Mouse (Mus musculus) embryo, embryonic 11.5 days (tissue): ENCODE measurements around the gene Fam234a.
"Not testable (repeated sequence)": the region's sequence is repeated elsewhere in the genome, so short reads cannot be mapped to it uniquely, and the experiment has no call there.

Experiments used
- DNase-seq: peaks from one replicate; pipeline ENCODE4 v3.0.0-alpha.2; 2012; ENCODE audit warnings: low read depth, low spot score

Gene Fam234a

DNA sequence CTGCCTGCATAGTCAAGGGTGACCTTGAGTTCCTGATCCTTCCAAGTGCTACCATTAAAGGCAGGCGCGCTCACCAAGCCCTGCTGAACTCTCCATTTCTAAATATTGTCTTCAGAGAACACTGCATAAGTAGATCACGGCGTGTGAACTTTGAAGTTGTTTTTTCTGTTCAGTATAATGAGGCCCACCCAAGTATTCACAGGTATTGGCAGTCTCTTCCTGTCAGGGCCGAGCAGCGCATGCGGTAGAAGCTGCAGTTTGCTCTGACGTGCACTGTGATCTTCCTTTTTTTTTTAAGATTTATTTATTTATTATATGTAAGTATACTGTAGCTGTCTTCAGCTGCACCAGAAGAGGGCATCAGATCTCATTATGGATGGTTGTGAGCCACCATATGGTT, 9.7 kb downstream of the Fam234a start:
- no peak for DNase-seq

GRCm38 (mm10) chr17:26232863-26233262, 11.2 kb downstream of the Fam234a start:
- no peak for DNase-seq

DNA sequence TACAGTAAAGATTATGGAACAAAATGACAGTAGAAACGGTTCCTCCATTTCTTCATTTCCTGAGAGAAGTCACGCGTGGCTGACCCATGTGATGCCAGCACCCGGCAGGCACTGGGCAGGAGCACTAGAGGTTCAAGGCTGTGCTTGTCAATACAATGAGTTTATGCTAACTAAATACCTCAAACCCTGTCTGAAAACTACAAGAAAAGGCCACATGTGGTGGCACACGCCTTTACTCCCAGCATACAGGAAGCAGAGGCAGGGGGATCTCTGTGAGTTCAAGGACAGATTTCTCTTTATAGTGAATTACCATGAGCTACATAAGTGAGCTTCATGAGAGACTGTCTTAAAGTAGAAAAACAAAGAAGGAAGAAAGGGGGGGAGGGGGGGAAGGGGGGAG, 12.9 kb downstream of the Fam234a start:
- DNase-seq, result no peak

DNA sequence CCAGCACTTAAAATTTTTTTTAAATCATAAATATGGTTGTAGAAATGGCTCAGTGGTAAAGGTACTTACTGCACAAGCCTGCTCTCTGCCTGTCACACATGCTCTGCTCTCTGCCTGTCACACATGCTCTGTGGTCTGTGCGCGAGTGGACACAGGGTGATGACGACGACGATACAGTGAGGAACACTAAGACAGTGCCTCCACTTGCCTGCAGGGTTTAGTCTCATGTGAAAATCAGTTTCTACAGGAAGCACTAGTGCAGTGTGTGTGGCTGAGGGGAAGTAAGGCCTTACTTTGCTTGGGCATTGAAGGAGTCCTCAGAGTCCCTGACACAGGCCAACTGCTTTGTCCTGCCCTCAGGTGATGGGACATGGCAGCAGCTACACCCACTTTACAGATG, 14.3 kb downstream of the Fam234a start:
- no peak for DNase-seq

- DNase-seq, result no peak
These were observed 18.9 kb downstream of the Fam234a start for GRCm38 (mm10) chr17:26225150-26225549.

- no peak for DNase-seq
These were observed 22.5 kb downstream of the Fam234a start for GRCm38 (mm10) chr17:26221508-26221907.

- no peak for DNase-seq
These were observed 31.4 kb downstream of the Fam234a start for GRCm38 (mm10) chr17:26212681-26213080.

DNA sequence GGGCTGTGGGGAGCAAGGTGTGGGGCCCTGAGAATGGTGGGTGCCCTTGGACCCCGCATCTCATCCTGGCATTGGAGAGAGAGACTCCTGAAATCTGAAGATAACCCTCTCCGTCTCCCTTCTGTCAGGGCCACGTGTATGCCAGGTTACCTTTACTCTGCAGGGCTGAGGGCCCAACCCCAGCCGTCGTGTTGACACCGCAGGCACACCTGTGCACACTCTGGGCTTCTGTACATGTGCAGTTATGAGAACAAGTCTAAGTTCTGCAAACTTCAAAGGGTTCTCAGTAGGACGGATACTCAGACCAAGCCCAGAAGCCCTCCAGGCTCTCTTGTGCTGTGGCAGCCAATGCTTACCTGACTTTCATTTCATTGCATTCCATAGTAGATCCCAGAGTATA, 31.8 kb downstream of the Fam234a start:
- no peak for DNase-seq

DNA sequence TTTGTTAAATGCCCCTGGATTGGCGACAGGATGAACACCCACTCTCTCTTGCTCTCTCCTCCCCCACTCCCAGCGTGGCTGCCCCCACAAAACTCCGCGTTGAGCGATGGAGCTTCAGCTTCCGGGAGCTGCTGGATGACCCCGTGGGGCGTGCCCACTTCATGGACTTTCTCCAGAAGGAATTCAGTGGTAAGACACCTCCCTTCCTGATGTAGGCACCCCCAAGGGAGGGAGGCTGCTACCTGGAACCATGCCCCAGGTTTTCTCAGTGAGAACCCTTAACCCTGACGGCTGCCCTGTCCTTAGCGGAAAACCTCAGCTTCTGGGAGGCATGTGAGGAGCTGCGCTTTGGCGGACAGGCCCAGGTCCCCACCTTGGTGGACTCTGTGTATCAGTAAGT, 36.4 kb downstream of the Fam234a start, which contains the start of gene Arhgdig:
TSS of gene Arhgdig (minus strand) at position 101 of the 400 bp plus-strand sequence.
- no peak for DNase-seq

GRCm38 (mm10) chr17:26206392-26206791, 37.6 kb downstream of the Fam234a start:
- no peak for DNase-seq

GRCm38 (mm10) chr17:26204766-26205165, 39.3 kb downstream of the Fam234a start:
- no peak for DNase-seq

GRCm38 (mm10) chr17:26203321-26203811, 40.7 kb downstream of the Fam234a start:
- DNase-seq, result no peak

- no peak for DNase-seq
These were observed 41.3 kb downstream of the Fam234a start, which contains the start of gene Rgs11 for GRCm38 (mm10) chr17:26202737-26203136. Gene Rgs11 (plus strand): TSS chr17:26202951.

DNA sequence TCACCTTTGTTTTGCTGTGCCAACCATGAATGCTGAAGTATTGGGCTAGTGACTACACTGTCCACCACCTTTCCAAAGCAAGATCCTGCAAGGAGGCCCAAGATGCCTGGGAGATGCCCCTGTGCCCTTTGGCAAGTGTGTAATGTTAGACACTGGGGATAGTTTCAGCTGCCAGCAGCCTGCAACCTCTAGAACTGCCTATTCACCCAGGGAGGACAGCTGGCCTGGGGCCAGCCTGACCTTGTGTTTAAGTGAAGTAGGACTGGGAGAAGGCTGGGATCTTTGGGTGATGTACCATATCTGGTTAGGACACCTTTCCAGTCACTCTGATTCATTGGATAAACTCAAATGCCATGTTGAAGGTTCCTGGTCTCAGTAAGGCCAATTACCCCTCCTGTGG, 42.0 kb downstream of the Fam234a start:
- no peak for DNase-seq

DNA sequence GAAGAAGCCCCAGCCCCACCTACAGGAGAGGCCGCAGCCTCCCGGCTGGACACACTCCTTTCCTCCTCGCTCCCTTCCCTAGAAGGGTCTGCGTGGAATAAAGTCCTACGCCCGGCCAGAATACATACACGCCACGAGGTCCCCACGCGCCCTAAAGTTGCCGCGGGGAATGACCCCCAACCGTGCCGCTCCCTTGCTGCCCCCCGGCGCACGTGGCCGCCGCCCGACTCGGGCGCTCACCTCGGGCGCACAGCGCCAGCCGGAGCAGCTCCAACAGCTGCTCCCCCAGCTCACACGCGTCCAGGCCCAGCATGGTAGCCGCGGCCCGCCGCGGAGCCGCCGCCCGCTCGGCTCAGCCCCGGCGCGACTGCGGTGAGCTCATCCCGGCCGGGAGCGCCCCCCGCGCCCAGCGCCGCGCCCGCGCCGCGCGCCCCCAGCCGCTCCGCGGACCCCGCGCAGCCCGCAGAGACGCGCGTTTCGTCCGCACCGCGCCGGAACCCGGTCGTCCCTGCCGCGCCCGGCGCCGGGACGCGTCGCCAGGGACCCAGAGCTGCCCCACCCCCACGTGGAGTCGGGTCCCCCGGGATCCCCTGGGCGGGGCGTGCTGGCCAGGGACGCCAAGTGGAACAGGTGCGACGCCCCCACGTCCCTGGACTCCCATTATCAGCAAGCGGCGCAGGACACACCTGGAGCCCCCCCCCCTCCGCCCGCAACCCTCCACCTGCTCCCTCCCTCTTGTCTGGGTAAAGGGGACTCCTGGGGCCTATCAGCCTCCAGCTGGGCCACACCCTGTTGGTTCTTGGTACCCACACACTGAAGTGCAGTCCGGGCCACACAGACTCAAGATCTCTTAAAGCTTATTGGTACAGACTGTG, 43.0 kb downstream of the Fam234a start:
- no peak for DNase-seq

DNA sequence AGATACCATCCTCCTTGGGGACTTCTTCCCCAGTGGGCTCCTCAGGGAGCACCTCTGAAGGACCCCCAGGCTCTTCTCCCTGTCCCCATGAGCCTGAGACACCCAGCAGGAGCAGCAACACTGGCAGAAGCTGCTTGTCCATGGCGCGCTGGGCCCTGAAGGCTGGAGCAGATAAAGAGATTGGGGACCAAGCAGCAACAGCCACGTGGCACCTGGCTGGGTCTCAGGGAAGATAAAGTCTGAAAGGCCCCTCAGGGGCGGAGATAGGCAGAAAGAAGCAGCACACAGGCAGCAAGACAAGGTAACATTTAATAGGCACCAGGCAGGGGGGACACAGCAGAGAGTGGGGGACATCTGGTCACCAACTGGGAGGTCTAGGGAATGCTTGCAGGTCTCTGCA, 45.1 kb downstream of the Fam234a start, which contains the start of gene Pdia2:
TSS of gene Pdia2 (minus strand) at position 196 of the 400 bp plus-strand sequence.
- no peak for DNase-seq

- DNase-seq, result no peak
These were observed 51.4 kb downstream of the Fam234a start for GRCm38 (mm10) chr17:26192481-26193190.

DNA sequence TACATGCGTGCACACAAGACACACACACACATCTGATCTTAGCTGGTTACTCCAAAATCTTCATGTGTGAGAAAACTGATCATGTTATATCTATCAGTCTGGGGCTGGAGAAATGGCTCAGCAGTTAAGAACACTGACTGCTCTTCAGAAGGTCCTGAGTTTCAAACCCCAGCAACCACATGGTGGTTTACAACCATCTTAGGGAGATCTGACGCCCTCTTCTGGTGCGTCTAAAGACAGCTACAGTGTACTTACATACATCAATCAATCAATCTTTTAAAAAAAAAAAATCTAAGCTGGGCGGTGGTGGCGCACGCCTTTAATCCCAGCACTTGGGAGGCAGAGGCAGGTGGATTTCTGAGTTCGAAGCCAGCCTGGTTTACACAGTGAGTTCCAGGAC, 52.6 kb downstream of the Fam234a start:
- DNase-seq, result not testable (repeated sequence)

DNA sequence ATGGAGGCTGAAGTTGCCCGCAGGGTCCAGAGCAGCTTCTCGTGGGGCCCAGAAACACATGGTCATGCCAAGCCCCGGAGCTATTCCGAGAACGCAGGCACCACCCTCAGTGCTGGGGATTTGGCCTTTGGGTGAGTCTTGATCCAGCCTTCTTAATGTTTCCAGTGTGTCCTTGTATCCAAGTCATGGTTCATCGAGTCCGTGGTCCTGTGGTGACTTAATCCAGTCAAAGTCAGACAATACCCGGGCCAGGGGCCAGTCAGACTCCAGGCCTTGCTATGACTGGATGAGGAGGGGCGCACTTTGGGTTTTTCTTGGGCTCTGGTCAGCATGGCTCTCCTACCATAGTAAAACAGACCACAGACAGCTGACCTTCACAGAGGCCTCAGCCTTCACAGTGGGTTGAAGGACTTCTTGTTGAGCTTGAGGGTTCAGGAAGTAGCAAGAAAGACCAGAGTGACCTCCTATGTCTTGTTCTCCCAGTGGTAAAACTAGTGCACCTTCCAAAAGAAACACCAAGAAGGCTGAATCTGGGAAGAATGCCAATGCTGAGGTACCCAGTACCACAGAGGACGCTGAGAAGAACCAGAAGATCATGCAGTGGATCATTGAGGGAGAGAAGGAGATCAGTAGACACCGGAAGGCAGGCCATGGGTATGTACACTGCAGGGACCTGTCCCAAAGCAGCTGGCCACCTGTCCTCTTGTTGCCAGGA, 55.8 kb downstream of the Fam234a start:
- DNase-seq, result no peak

GRCm38 (mm10) chr17:26187592-26187991, 56.5 kb downstream of the Fam234a start:
- DNase-seq, result no peak

- no peak for DNase-seq
These were observed 62.9 kb downstream of the Fam234a start for GRCm38 (mm10) chr17:26181179-26181578.

GRCm38 (mm10) chr17:26178611-26179010, 65.4 kb downstream of the Fam234a start:
- no peak for DNase-seq
